8 mouse cellular contexts compared by ENCODE assay signal in the genomic region with DNA sequence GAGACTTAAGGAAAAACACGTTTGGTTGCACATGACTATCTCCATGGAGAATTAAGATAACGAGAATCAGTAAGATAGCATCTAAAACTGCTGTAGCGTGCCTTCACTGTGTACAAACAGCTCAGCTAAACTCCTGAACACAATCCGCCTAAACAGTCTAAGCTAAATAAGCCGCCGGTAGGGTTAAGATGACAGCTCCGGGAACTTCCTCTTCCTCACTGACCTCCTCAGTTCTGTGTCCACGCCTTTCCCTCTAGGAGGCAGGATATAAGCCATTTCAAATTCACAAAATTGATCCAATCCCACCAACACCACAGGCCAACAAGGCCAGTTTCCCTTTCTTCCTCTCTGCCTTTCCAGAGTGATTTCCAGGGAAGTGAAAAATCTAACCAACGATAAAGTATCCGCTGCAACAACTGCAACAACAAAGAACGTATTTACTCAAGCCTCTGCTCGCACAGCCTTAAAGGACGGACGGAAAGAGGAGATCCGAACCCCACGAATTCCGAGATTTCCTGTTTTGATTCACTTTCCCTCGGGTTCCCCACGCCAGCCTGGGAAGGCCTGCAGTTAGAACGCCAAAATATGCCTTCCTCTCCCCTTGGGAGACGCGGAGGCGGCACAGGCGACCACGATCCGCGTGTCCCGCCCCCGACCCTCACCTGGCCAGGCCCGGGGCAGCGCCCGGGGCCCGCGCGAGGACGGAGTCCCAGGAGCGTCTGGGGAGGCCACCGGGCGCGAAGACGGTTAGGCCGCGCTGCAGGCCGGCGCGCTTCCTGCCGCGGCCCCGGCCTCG. TPM values are rescaled to one million over a fixed set of nuclear protein-coding genes. Genes with fewer than 3 reads are reported as not detected.
DNase-seq lines count a peak whose midpoint lies in the region; ATAC-seq and TF ChIP-seq lines count a peak whose summit lies in the region.

No protein-coding gene starts in this region.

- H3K9ac ChIP-seq in CH12.LX (ENCODE audit: insufficient read depth, low read depth): peak overlapping the region; percentile 98
- peak overlapping the region; percentile 98 for H3K9ac ChIP-seq in embryonic facial prominence, embryonic 11.5 days (replicated peaks; ENCODE audit: low read length)

- dilution Hi-C loops in CH12.LX (cut with MboI; ENCODE audit: extremely low pct_ligation_motif_present, extremely low pct_unique_long_range_greater_than_20kb, low sequenced_read_pairs): no loop called here

- peaks cover 52% of the 10 kb centered on the region for H3K79me2 ChIP-seq in CH12.LX (replicated peaks; ENCODE audit: control insufficient read depth, extremely low read depth, insufficient read depth, poor library complexity, severe bottlenecking)

- TF ChIP-seq EP300 in CH12.LX (IDR thresholded peaks at IDR 0.05; ENCODE audit: low read length): no peak

- peak overlapping the region; percentile 81 to 96 (median 91) for H3K4me3 ChIP-seq in CH12.LX (replicated peaks in 1 of 3; ENCODE audit: low read depth in 2 of 3, low read length in 2 of 3, poor library complexity in 1 of 3)
- peak overlapping the region; percentile 96 for H3K4me3 ChIP-seq in embryonic facial prominence, embryonic 11.5 days (ENCODE audit: low read depth, low read length)

- H3K36me3 ChIP-seq in CH12.LX (replicated peaks in 1 of 2; ENCODE audit: control insufficient read depth in 1 of 2, insufficient read depth in 1 of 2, low read length in 1 of 2): peaks cover 0 to 2% of the 10 kb centered on the region in 2 experiments
- H3K36me3 ChIP-seq in embryonic facial prominence, embryonic 11.5 days (replicated peaks; ENCODE audit: control insufficient read depth, insufficient read depth, low read depth, low read length): no peaks in the 10 kb centered on the region

- H3K4me2 ChIP-seq in CH12.LX (ENCODE audit: insufficient read depth, low read depth, poor library complexity, severe bottlenecking): peak overlapping the region; percentile 94; the same call in 1 of the 2 replicates
- peak overlapping the region; percentile 76 for H3K4me2 ChIP-seq in embryonic facial prominence, embryonic 11.5 days (ENCODE audit: low read depth, low read length)

- WGBS in embryonic facial prominence, embryonic 11.5 days: under 1% methylated on average over 41 of the region's 50 CpGs
- under 1% methylated on average over 50 of the region's 50 CpGs for WGBS in large intestine, adult 2 months

- DNase-seq in CH12.LX (ENCODE audit: extremely low read depth): peak; percentile 51
- DNase-seq in adrenal gland, adult 8-10 months: peak; percentile 21
- DNase-seq in embryonic facial prominence, embryonic 11.5 days (ENCODE audit: low spot score): peak; percentile 50
- DNase-seq in heart, postnatal 10 days: peak; percentile 59 to 60
- DNase-seq in large intestine, adult 2 months (ENCODE audit: low read depth, low spot score): peak; percentile 48
- DNase-seq in lung, postnatal 10 days: peak; percentile 56
- DNase-seq in ovary, postnatal 36 days (ENCODE audit: low spot score): peak; percentile 22
- DNase-seq in urinary bladder, postnatal 36 days (ENCODE audit: low spot score in 2 of 2): peak; percentile 33 to 36

- no peak for TF ChIP-seq POLR2A in CH12.LX (IDR thresholded peaks at IDR 0.05; ENCODE audit: low read depth, low read length)

- ATAC-seq in embryonic facial prominence, embryonic 11.5 days (replicated peaks; ENCODE audit: insufficient number of reproducible peaks, low FRiP score, low TSS enrichment, low read depth): peak; percentile 9; the same call in 1 of the 2 replicates

- peak overlapping the region; percentile 93 for H3K27ac ChIP-seq in CH12.LX (ENCODE audit: insufficient read depth, low read depth)
- peak overlapping the region; percentile 98 for H3K27ac ChIP-seq in embryonic facial prominence, embryonic 11.5 days (replicated peaks; ENCODE audit: low read depth, low read length)

- in situ Hi-C loops in CH12.LX (cut with MboI; ENCODE audit: low pct_ligation_motif_present, low pct_unique_long_range_greater_than_20kb, low sequenced_read_pairs): no loop called here

- intact Hi-C loops in heart, postnatal 10 days (cut with DNase I): loop anchor here (2.0 to 5.0 kb wide), 2 partner anchors 50 to 68 kb away; no protein-coding TSS in a partner anchor

- no peak for TF ChIP-seq CTCF in CH12.LX (conservative IDR thresholded peaks at IDR 0.05 in 1 of 2, IDR thresholded peaks at IDR 0.05 in 1 of 2; ENCODE audit: low read depth in 2 of 2, low read length in 2 of 2)

- H3K4me1 ChIP-seq in CH12.LX (ENCODE audit: control insufficient read depth in 1 of 2, insufficient read depth in 2 of 2): peaks cover 0 to 26% of the 10 kb centered on the region in 2 experiments; a peak in 2 of 4 replicates
- no peaks in the 10 kb centered on the region for H3K4me1 ChIP-seq in embryonic facial prominence, embryonic 11.5 days (ENCODE audit: control insufficient read depth, insufficient read depth, low read length)

- H3K9me3 ChIP-seq in CH12.LX (replicated peaks; ENCODE audit: low read length): no peaks in the 10 kb centered on the region
- H3K9me3 ChIP-seq in embryonic facial prominence, embryonic 11.5 days (replicated peaks; ENCODE audit: control insufficient read depth, low read length): no peaks in the 10 kb centered on the region

- no peaks in the 10 kb centered on the region for H3K27me3 ChIP-seq in CH12.LX (replicated peaks)
- no peaks in the 10 kb centered on the region for H3K27me3 ChIP-seq in embryonic facial prominence, embryonic 11.5 days (ENCODE audit: control insufficient read depth, insufficient read depth, low read length)

- no peak for TF ChIP-seq RAD21 in CH12.LX (IDR thresholded peaks at IDR 0.05; ENCODE audit: low read depth, low read length)

TF ChIP-seq in CH12.LX, 34 proteins besides CTCF, POLR2A, EP300 and RAD21 (continues in another document):
- TF ChIP-seq ZKSCAN1 (IDR thresholded peaks at IDR 0.05; ENCODE audit: borderline replicate concordance, low read depth, low read length) (no peak), CHD2 (IDR thresholded peaks at IDR 0.05; ENCODE audit: low read length) (no peak), MXI1 (IDR thresholded peaks at IDR 0.05; ENCODE audit: low read depth, low read length) (peak; percentile 58; the same call in 1 of the 2 replicates), POLR2AphosphoS2 (IDR thresholded peaks at IDR 0.05; ENCODE audit: low read depth, low read length) (no peak), ZNF384 (IDR thresholded peaks at IDR 0.05; ENCODE audit: low read depth, low read length) (no peak), ETS1 (conservative IDR thresholded peaks at IDR 0.05; ENCODE audit: low read depth, low read length) (no peak), IRF4 (IDR thresholded peaks at IDR 0.05; ENCODE audit: low read depth, low read length) (peak; percentile 9; the same call in 1 of the 2 replicates), UBTF (IDR thresholded peaks at IDR 0.05; ENCODE audit: low read depth, low read length) (peak; percentile 63; the same call in 1 of the 2 replicates), NRF1 (IDR thresholded peaks at IDR 0.05; ENCODE audit: low read depth, low read length) (no peak), MAFK (IDR thresholded peaks at IDR 0.05; ENCODE audit: insufficient replicate concordance, low read length) (no peak), MAZ (IDR thresholded peaks at IDR 0.05; ENCODE audit: low read depth, low read length) (no peak), JUND (conservative IDR thresholded peaks at IDR 0.05; ENCODE audit: low read depth, low read length) (no peak), MAX (IDR thresholded peaks at IDR 0.05; ENCODE audit: low read length) (no peak), ZC3H11A (IDR thresholded peaks at IDR 0.05; ENCODE audit: low read depth, low read length) (no peak), ZMIZ1 (IDR thresholded peaks at IDR 0.05; ENCODE audit: low read depth, low read length) (no peak), GABPA (IDR thresholded peaks at IDR 0.05; ENCODE audit: insufficient replicate concordance, low read depth, low read length) (no peak), BHLHE40 (IDR thresholded peaks at IDR 0.05; ENCODE audit: low read depth, low read length) (0 out of 2 replicates have a peak, but pooled peaks have one; percentile 7), E2F4 (IDR thresholded peaks at IDR 0.05; ENCODE audit: insufficient replicate concordance, low read depth, low read length) (no peak), NELFE (IDR thresholded peaks at IDR 0.05; ENCODE audit: low read depth, low read length) (no peak), SIN3A (IDR thresholded peaks at IDR 0.05; ENCODE audit: low read length) (peak; percentile 91), PAX5 (IDR thresholded peaks at IDR 0.05; ENCODE audit: low read length) (no peak), MEF2A (IDR thresholded peaks at IDR 0.05; ENCODE audit: borderline replicate concordance, low read depth, low read length) (no peak; the same call in 1 of the 2 replicates), RCOR1 (conservative IDR thresholded peaks at IDR 0.05; ENCODE audit: low read depth, low read length) (no peak), SMC3 (IDR thresholded peaks at IDR 0.05; ENCODE audit: low read depth, low read length) (no peak), USF2 (conservative IDR thresholded peaks at IDR 0.05; ENCODE audit: low read depth, low read length) (no peak), HCFC1 (IDR thresholded peaks at IDR 0.05; ENCODE audit: low read depth, low read length) (peak; percentile 13; the same call in 1 of the 2 replicates), TBP (conservative IDR thresholded peaks at IDR 0.05; ENCODE audit: low read depth, low read length) (peak; percentile 51; the same call in 1 of the 2 replicates), KAT2A (IDR thresholded peaks at IDR 0.05; ENCODE audit: insufficient replicate concordance, low read length) (no peak)

RNA-seq across cellular contexts. Expression of a gene that starts 3.3 kb away (rescaled TPM):
- total RNA-seq in CH12.LX (2012; rRNA removed) (19.6 and 23.0 TPM in 2 replicates), CH12.LX (2014; rRNA removed) (23.5 and 28.0 TPM in 2 replicates)
- 33.4 and 40.0 TPM in 2 replicates for polyA plus RNA-seq in CH12.LX (2012; ENCODE audit: insufficient read length, low read depth)
- 10 to 100 TPM; 65.1 to 82.6 (median 74.7) TPM for total RNA-seq in adrenal gland, adult 8-10 months (2022)
- 13.7 and 13.8 TPM in 2 replicates for polyA plus RNA-seq in embryonic facial prominence, embryonic 11.5 days (2014; fragmentation: Nextera tagmentation; extraction: Ambion mirVana)
- total RNA-seq in heart, postnatal 10 days (2021): 100 to 1,000 TPM in 1 of 2 experiments, 10 to 100 TPM in 1; 74.8 to 102 TPM
- polyA plus RNA-seq in large intestine, adult 2 months (2012; rRNA removed): 3.8 and 6.3 TPM in 2 replicates

RNA-seq across cellular contexts. Expression of a gene that starts 48.6 kb away (rescaled TPM):
- total RNA-seq in CH12.LX (2012; rRNA removed) (31.3 and 36.8 TPM in 2 replicates), CH12.LX (2014; rRNA removed) (77.6 and 82.2 TPM in 2 replicates)
- 44.2 and 53.7 TPM in 2 replicates for polyA plus RNA-seq in CH12.LX (2012; ENCODE audit: insufficient read length, low read depth)
- 10 to 100 TPM; 16.3 to 22.2 (median 22.1) TPM for total RNA-seq in adrenal gland, adult 8-10 months (2022)
- polyA plus RNA-seq in embryonic facial prominence, embryonic 11.5 days (2014; fragmentation: Nextera tagmentation; extraction: Ambion mirVana): 26.5 and 29.7 TPM in 2 replicates
- 10 to 100 TPM; 25.1 to 27.0 TPM for total RNA-seq in heart, postnatal 10 days (2021)
- 3.1 and 3.4 TPM in 2 replicates for polyA plus RNA-seq in large intestine, adult 2 months (2012; rRNA removed)

Comparison
In these comparisons a context has a peak if more than half of its experiments do, and no peak if none do; other contexts are left out.
1. Peak in every context shown above with its lines: DNase-seq, ATAC-seq, H3K4me3 ChIP-seq and H3K27ac ChIP-seq.